Mouse (Mus musculus): ENCODE measurements around the gene Fam208b. TPM values are rescaled to one million over a fixed set of nuclear protein-coding genes. Genes with fewer than 3 reads are reported as not detected.

The Fam208b gene
- polyA plus RNA-seq, 1 experiment from 2014 or later, result 5.1 TPM

DNA sequence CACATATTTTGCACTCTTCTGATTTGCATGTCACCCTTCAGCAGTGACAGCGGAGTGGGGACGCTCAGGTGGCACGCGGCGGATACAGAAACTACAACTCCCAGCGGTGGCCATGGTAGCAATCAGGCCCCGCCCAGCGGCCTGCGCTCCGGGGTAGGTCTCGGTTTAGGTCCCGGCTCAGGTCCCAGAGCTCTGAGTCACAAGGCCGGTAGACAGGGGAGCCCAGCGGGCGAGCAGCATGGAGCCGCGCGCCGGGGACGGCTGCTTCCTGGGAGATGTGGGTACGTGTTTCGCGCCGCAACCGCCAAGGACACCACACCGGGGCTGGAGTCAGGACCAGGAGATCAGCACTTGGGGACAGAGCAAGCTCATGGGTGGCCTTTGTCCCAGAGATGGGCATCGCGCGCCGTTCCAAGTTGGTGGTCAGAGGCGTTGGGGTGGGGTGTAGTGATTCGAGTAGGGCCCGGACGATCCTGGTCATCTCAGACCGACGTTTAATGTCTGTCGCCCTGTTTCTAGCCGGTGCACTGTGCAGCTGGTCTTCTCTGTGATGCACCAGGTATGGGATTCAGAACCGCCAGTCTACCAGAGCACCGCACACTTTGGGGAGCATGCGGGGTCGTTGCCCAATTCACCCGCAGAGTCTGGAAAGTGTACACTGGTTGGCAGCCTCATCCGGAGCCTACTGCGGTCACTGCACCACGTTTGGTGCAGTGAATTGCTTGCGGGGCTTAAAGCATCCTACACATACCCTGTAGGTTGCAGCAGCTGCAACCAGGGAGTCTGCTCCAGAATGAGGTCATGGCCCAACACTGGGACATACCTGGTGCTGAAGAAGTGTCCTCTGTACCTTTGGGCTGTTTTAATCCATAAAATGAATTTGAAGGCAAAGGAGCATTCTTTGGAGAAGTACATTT is 23.2 kb upstream of the Fam208b start, which contains the start of gene Asb13:
Asb13 (plus strand) TSS at position 138 of the 917 bp plus-strand sequence.
- WGBS, result under 1% methylated on average over 47 of the region's 47 CpGs
- peak within 1 kb of the TSS; percentile 56; the same call in 1 of the 2 replicates for H3K27ac ChIP-seq (replicated peaks)

DNA sequence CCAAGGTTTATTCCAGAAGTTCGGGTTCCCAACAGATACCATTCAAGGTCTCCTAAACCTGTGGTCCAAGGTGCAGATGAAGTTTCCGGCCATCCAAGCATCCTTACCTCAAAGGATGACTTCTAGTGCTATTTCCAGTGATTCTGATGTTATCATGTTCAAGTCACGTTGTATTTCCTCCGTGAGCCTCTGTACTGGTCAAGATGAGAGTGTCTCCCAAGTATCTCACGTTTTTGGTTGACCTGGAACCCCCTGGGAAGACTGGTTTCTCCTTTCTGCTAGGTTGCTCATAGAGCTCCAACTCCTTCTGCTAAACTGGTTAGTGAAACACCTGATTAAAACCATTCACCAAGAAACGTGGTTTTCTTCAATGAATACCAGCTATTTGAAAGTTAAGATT is 22.2 kb upstream of the Fam208b start:
- Histone ChIP-seq H3K36me3 (ENCODE audit: control insufficient read depth, insufficient read depth, low read length) (no peaks in the 10 kb centered on the region), H3K9ac (ENCODE audit: low read length) (no peak overlapping the region), H3K4me1 (replicated peaks; ENCODE audit: control insufficient read depth, insufficient read depth) (no peaks in the 10 kb centered on the region), H3K4me3 (ENCODE audit: low read depth, low read length) (no peak overlapping the region), H3K4me2 (replicated peaks; ENCODE audit: low read depth) (no peak overlapping the region), H3K27ac (replicated peaks) (no peak overlapping the region), H3K27me3 (ENCODE audit: control insufficient read depth, insufficient read depth, low read length) (no peaks in the 10 kb centered on the region), H3K9me3 (ENCODE audit: control insufficient read depth, low read length) (no peaks in the 10 kb centered on the region)
- no peak for ATAC-seq (ENCODE audit: low FRiP score, low TSS enrichment)
- TF ChIP-seq EP300 (optimal IDR thresholded peaks at IDR 0.05) (no peak), CTCF (IDR thresholded peaks at IDR 0.05; ENCODE audit: low read depth) (no peak)
- 42% methylated on average over 6 of the region's 6 CpGs for WGBS
- no peak for DNase-seq (ENCODE audit: low spot score)

More for the DNA sequence above, 23.2 kb upstream of the Fam208b start, which contains the start of gene Asb13:
- Histone ChIP-seq H3K4me2 (replicated peaks; ENCODE audit: low read depth) (peak within 1 kb of the TSS; percentile 82), H3K27me3 (ENCODE audit: control insufficient read depth, insufficient read depth, low read length) (no peaks in the 10 kb centered on the region), H3K4me3 (ENCODE audit: low read depth, low read length) (peak within 1 kb of the TSS; percentile 72), H3K4me1 (replicated peaks; ENCODE audit: control insufficient read depth, insufficient read depth) (no peaks in the 10 kb centered on the region), H3K9ac (ENCODE audit: low read length) (peak within 1 kb of the TSS; percentile 73), H3K9me3 (ENCODE audit: control insufficient read depth, low read length) (no peaks in the 10 kb centered on the region), H3K36me3 (ENCODE audit: control insufficient read depth, insufficient read depth, low read length) (no peaks in the 10 kb centered on the region)
- peak; percentile 89 for DNase-seq (ENCODE audit: low spot score)
- ATAC-seq (ENCODE audit: low FRiP score, low TSS enrichment), result peak; percentile 95
- TF ChIP-seq CTCF (IDR thresholded peaks at IDR 0.05; ENCODE audit: low read depth), result 0 out of 2 replicates have a peak, but pooled peaks have one; percentile 10
- TF ChIP-seq EP300 (optimal IDR thresholded peaks at IDR 0.05), result no peak

DNA sequence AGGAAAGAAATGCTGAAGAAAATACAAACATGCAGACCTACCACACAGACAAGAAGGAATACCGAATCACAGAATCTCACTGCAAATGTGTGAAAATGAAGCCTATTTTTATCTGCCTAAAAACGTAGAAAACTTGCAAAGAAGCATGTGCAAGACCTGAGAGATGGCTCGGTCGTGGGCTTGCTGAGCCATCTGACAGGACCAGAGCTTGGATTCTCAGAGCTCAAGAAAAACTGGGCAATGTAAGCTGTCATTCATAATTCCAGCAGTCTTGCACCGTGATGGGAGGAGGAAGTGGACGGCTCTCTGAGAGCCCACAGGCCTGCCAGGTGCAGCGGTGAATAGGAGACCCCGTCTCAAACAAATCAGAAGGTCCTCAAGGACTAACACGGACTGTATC is 21.6 kb upstream of the Fam208b start:
- Histone ChIP-seq H3K9ac (ENCODE audit: low read length) (no peak overlapping the region), H3K4me1 (replicated peaks; ENCODE audit: control insufficient read depth, insufficient read depth) (no peaks in the 10 kb centered on the region), H3K27me3 (ENCODE audit: control insufficient read depth, insufficient read depth, low read length) (no peaks in the 10 kb centered on the region), H3K4me2 (replicated peaks; ENCODE audit: low read depth) (no peak overlapping the region), H3K9me3 (ENCODE audit: control insufficient read depth, low read length) (no peaks in the 10 kb centered on the region), H3K27ac (replicated peaks) (no peak overlapping the region), H3K36me3 (ENCODE audit: control insufficient read depth, insufficient read depth, low read length) (no peaks in the 10 kb centered on the region), H3K4me3 (ENCODE audit: low read depth, low read length) (no peak overlapping the region)
- TF ChIP-seq CTCF (IDR thresholded peaks at IDR 0.05; ENCODE audit: low read depth) (no peak), EP300 (optimal IDR thresholded peaks at IDR 0.05) (no peak)
- no peak for DNase-seq (ENCODE audit: low spot score)
- 84% methylated on average over 9 of the region's 9 CpGs for WGBS
- ATAC-seq (ENCODE audit: low FRiP score, low TSS enrichment), result no peak

DNA sequence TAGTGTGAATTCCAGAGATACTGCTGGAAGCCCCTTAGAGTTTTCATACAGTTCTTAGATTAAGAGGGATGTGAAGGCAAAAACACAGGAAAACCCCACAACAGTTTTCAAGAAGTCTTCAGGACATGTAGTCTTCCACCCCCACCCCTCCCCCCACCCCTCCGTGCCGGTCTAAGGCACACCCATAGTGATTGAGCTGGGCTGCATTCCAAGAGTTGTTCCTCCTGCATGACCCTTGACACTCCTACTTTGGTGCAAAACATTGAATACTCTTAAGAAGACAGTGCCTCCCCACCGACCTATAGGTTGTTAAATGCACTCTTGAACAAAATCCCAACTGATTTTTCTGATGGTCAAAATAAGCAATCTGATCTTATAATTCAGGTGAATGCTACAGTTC is 17.2 kb upstream of the Fam208b start:
- Histone ChIP-seq H3K4me3 (ENCODE audit: low read depth, low read length) (no peak overlapping the region), H3K9ac (ENCODE audit: low read length) (no peak overlapping the region), H3K9me3 (ENCODE audit: control insufficient read depth, low read length) (0 out of 2 replicates have a peak, but pooled peaks cover 2% of the 10 kb centered on the region), H3K27me3 (ENCODE audit: control insufficient read depth, insufficient read depth, low read length) (no peaks in the 10 kb centered on the region), H3K27ac (replicated peaks) (no peak overlapping the region), H3K4me2 (replicated peaks; ENCODE audit: low read depth) (no peak overlapping the region), H3K4me1 (replicated peaks; ENCODE audit: control insufficient read depth, insufficient read depth) (no peaks in the 10 kb centered on the region), H3K36me3 (ENCODE audit: control insufficient read depth, insufficient read depth, low read length) (no peaks in the 10 kb centered on the region)
- WGBS, result 15% methylated on average over 3 of the region's 3 CpGs
- TF ChIP-seq EP300 (optimal IDR thresholded peaks at IDR 0.05), result no peak
- no peak for TF ChIP-seq CTCF (IDR thresholded peaks at IDR 0.05; ENCODE audit: low read depth)
- ATAC-seq (ENCODE audit: low FRiP score, low TSS enrichment), result peak; percentile 56; the same call in 1 of the 2 replicates
- DNase-seq (ENCODE audit: low spot score), result peak; percentile 51

DNA sequence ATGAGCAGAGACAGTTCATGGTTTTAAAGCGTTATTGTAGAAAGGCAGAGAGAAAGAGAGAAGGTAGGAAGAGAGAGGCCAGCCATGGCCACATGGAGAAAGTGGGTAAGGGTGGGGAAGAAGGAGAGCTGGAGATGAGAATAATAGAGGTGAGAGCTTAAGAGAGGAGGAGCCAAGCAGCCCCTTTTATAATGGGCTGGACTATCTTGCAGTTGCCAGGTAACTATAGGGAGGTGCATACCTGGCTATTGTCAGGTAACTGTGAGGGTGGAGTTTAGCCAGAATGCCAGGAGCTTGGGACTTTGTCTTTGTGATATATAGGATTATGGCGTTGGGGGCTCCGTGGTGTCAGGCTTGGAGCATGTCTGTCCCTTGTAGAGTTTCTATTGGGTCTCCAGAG is 16.2 kb upstream of the Fam208b start:
- WGBS, result 52% methylated on average over 3 of the region's 3 CpGs
- no peaks in the 10 kb centered on the region for H3K36me3 ChIP-seq (ENCODE audit: control insufficient read depth, insufficient read depth, low read length)
- no peak overlapping the region for H3K4me3 ChIP-seq (ENCODE audit: low read depth, low read length)
- H3K27ac ChIP-seq (replicated peaks), result no peak overlapping the region
- no peak for TF ChIP-seq EP300 (optimal IDR thresholded peaks at IDR 0.05)
- TF ChIP-seq CTCF (IDR thresholded peaks at IDR 0.05; ENCODE audit: low read depth), result no peak
- H3K27me3 ChIP-seq (ENCODE audit: control insufficient read depth, insufficient read depth, low read length), result no peaks in the 10 kb centered on the region
- 0 out of 2 replicates have a peak, but pooled peaks cover 2% of the 10 kb centered on the region for H3K9me3 ChIP-seq (ENCODE audit: control insufficient read depth, low read length)
- H3K4me2 ChIP-seq (replicated peaks; ENCODE audit: low read depth), result no peak overlapping the region
- no peaks in the 10 kb centered on the region for H3K4me1 ChIP-seq (replicated peaks; ENCODE audit: control insufficient read depth, insufficient read depth)
- no peak overlapping the region for H3K9ac ChIP-seq (ENCODE audit: low read length)
- DNase-seq (ENCODE audit: low spot score) (no peak), ATAC-seq (ENCODE audit: low FRiP score, low TSS enrichment) (no peak)

Data from stomach, postnatal 0 days (tissue).